ENCODE assay signal across 8 mouse cellular contexts in genomic region chr13:6646674-6647066, GRCm38 (mm10). TPM values are rescaled to one million over a fixed set of nuclear protein-coding genes. Genes with fewer than 3 reads are reported as not detected.
DNase-seq lines count a peak whose midpoint lies in the region; ATAC-seq and TF ChIP-seq lines count a peak whose summit lies in the region.

No protein-coding gene starts in this region.

- peak overlapping the region; percentile 73; the same call in 1 of the 2 replicates for H3K9ac ChIP-seq in kidney, postnatal 0 days (ENCODE audit: low read depth, low read length)
- H3K9ac ChIP-seq in hindbrain, embryonic 16.5 days (ENCODE audit: low read depth, low read length): peak overlapping the region; percentile 69
- peak overlapping the region; percentile 75 for H3K9ac ChIP-seq in midbrain, postnatal 0 days (replicated peaks; ENCODE audit: low read length, poor library complexity, severe bottlenecking)

- WGBS in kidney, postnatal 0 days: 53% methylated on average over 3 of the region's 3 CpGs
- 37% methylated on average over 3 of the region's 3 CpGs for WGBS in hindbrain, embryonic 16.5 days
- WGBS in midbrain, postnatal 0 days: 25% methylated on average over 3 of the region's 3 CpGs

- 0 out of 2 replicates have a peak, but pooled peaks cover 9% of the 10 kb centered on the region for H3K4me1 ChIP-seq in kidney, postnatal 0 days (replicated peaks; ENCODE audit: insufficient read depth, low read length)
- peaks cover 13% of the 10 kb centered on the region for H3K4me1 ChIP-seq in hindbrain, embryonic 16.5 days (ENCODE audit: control insufficient read depth, insufficient read depth, low read depth, low read length)
- no peaks in the 10 kb centered on the region for H3K4me1 ChIP-seq in midbrain, postnatal 0 days (ENCODE audit: insufficient read depth, low read length)

- no peaks in the 10 kb centered on the region for H3K27me3 ChIP-seq in kidney, postnatal 0 days (ENCODE audit: insufficient read depth, low read length)
- H3K27me3 ChIP-seq in hindbrain, embryonic 16.5 days (replicated peaks; ENCODE audit: control insufficient read depth, insufficient read depth, low read length): no peaks in the 10 kb centered on the region
- H3K27me3 ChIP-seq in midbrain, postnatal 0 days (ENCODE audit: insufficient read depth, low read length): no peaks in the 10 kb centered on the region

- H3K9me3 ChIP-seq in kidney, postnatal 0 days (replicated peaks; ENCODE audit: low read length): no peaks in the 10 kb centered on the region
- no peaks in the 10 kb centered on the region for H3K9me3 ChIP-seq in hindbrain, embryonic 16.5 days (ENCODE audit: control insufficient read depth, low read length)
- no peaks in the 10 kb centered on the region for H3K9me3 ChIP-seq in midbrain, postnatal 0 days (ENCODE audit: low read length)

- peak overlapping the region; percentile 100 for H3K4me2 ChIP-seq in kidney, postnatal 0 days (ENCODE audit: low read length)
- H3K4me2 ChIP-seq in hindbrain, embryonic 16.5 days (ENCODE audit: low read length): peak overlapping the region; percentile 94
- H3K4me2 ChIP-seq in midbrain, postnatal 0 days (ENCODE audit: low read depth, low read length, poor library complexity, severe bottlenecking): peak overlapping the region; percentile 90

- ATAC-seq in kidney, postnatal 0 days (replicated peaks; ENCODE audit: low FRiP score, low read depth): no peak
- peak; percentile 4; the same call in 1 of the 2 replicates for ATAC-seq in common myeloid progenitor, adult 5-6 weeks (replicated peaks; ENCODE audit: low read depth, poor library complexity, severe bottlenecking)
- ATAC-seq in hindbrain, embryonic 16.5 days: 0 out of 2 replicates have a peak, but pooled peaks have one; percentile 1
- no peak for ATAC-seq in midbrain, postnatal 0 days (ENCODE audit: low FRiP score)

- TF ChIP-seq CTCF in kidney, postnatal 0 days (IDR thresholded peaks at IDR 0.05; ENCODE audit: low read depth): no peak
- TF ChIP-seq CTCF in midbrain, postnatal 0 days (IDR thresholded peaks at IDR 0.05): no peak

- no peak for DNase-seq in kidney, postnatal 0 days (ENCODE audit: low spot score)
- no peak for DNase-seq in kidney, postnatal 25 days
- no peak for DNase-seq in midbrain, postnatal 0 days (ENCODE audit: low spot score)
- DNase-seq in embryo, embryonic 10 days (ENCODE audit: low spot score): no peak
- no peak for DNase-seq in spleen, postnatal 10 days (ENCODE audit: low spot score in 2 of 2)
- no peak for DNase-seq in frontal cortex, postnatal 36 days (ENCODE audit: low spot score in 2 of 2)

- no peaks in the 10 kb centered on the region for H3K36me3 ChIP-seq in kidney, postnatal 0 days (ENCODE audit: insufficient read depth, low read length)
- H3K36me3 ChIP-seq in hindbrain, embryonic 16.5 days (ENCODE audit: control insufficient read depth, insufficient read depth, low read length): peaks cover 2% of the 10 kb centered on the region; the same call in 1 of the 2 replicates
- no peaks in the 10 kb centered on the region for H3K36me3 ChIP-seq in midbrain, postnatal 0 days (ENCODE audit: insufficient read depth, low read length)

- H3K27ac ChIP-seq in kidney, postnatal 0 days: no peak overlapping the region
- H3K27ac ChIP-seq in hindbrain, embryonic 16.5 days (ENCODE audit: low read depth, low read length): peak overlapping the region; percentile 88
- H3K27ac ChIP-seq in midbrain, postnatal 0 days (ENCODE audit: low read depth, low read length): peak overlapping the region; percentile 88

- H3K4me3 ChIP-seq in kidney, postnatal 0 days (replicated peaks; ENCODE audit: low read depth, low read length): peak overlapping the region; percentile 63
- peak overlapping the region; percentile 81 for H3K4me3 ChIP-seq in hindbrain, embryonic 16.5 days (ENCODE audit: low read length)
- peak overlapping the region; percentile 72 for H3K4me3 ChIP-seq in midbrain, postnatal 0 days (ENCODE audit: low read depth, low read length)

RNA-seq across cellular contexts. Expression of gene Pfkp, which starts 1.9 kb away (rescaled TPM):
- polyA plus RNA-seq in kidney, postnatal 0 days (2015; fragmentation: Nextera tagmentation; extraction: Ambion mirVana): 40.8 and 42.8 TPM in 2 replicates
- total RNA-seq in common myeloid progenitor, adult 5-6 weeks (2017): 43.8 TPM in 2 replicates
- 507 and 556 TPM in 2 replicates for polyA plus RNA-seq in hindbrain, embryonic 16.5 days (2015; fragmentation: Nextera tagmentation; extraction: Ambion mirVana)
- 187 and 330 TPM in 2 replicates for total RNA-seq in midbrain, postnatal 0 days (2014; rRNA removed)
- 404 and 431 TPM in 2 replicates for polyA plus RNA-seq in midbrain, postnatal 0 days (2015; fragmentation: Nextera tagmentation; extraction: Ambion mirVana)

Comparison
In these comparisons a context has a peak if more than half of its experiments do, and no peak if none do; other contexts are left out.
1. ATAC-seq: peak in common myeloid progenitor, adult 5-6 weeks (single experiment) and hindbrain, embryonic 16.5 days (single experiment); none in kidney, postnatal 0 days (single experiment) and midbrain, postnatal 0 days (single experiment).
2. Peak in every context shown above with its lines, with median percentiles within 50 percentile points of each other: H3K4me2 ChIP-seq, H3K4me3 ChIP-seq and H3K9ac ChIP-seq.